Mouse (Mus musculus): Measurements from ENCODE around the gene Gipc2.
"Not testable (repeated sequence)": the region's sequence is repeated elsewhere in the genome, so short reads cannot be mapped to it uniquely, and the experiment has no call there.

Gene Gipc2

GRCm38 (mm10) chr3:152166099-152166423 is at the start of gene Gipc2:
Gene Gipc2, minus strand, starts transcription at chr3:152166230.
- no peak for DNase-seq

DNA sequence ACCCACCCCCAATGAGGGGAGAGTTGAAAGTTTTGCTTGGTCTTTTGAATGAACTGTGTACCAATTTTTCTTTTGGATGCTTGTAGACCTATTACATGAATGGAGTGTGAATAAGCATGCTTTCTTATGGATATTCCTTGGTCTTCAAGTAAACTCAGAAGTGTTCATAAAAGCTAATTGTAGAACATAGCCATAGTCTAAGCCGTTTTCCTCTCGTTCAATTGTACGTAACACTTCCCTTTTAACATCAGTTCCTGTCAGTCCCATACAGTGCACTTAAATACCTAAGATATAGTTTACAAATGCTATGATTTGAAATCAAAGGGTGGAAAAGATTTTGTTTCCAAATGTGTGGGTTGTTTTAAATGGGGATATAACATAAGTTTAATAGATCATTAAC is 47.4 kb upstream of the Gipc2 start:
- DNase-seq = no peak

DNA sequence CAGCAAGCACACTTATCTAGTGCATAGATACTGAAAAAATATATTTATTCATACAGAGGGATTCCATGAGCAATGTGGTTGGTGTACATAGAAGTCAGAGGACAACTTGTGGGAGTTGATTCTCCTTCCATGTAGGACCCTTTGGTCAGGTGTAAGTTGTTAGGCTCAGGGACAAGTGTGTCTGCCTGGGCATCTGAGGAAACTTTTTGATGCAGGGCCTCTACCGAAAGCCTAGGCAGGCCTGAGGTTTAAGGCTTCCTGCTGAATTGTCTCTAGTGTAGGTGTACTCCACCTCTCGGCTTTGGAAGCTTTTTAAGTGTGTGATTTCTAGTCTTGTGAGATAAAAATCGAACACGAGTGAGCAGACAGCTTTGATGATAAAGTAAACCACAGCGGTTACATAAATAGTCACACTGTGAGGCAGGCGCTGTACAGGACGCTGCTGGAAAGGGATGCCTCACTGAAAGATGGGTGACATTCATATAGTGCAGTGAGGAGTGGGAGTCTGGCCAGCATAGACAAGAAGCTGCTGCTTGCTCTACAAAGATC is 45.8 kb upstream of the Gipc2 start:
- no peak for DNase-seq

DNA sequence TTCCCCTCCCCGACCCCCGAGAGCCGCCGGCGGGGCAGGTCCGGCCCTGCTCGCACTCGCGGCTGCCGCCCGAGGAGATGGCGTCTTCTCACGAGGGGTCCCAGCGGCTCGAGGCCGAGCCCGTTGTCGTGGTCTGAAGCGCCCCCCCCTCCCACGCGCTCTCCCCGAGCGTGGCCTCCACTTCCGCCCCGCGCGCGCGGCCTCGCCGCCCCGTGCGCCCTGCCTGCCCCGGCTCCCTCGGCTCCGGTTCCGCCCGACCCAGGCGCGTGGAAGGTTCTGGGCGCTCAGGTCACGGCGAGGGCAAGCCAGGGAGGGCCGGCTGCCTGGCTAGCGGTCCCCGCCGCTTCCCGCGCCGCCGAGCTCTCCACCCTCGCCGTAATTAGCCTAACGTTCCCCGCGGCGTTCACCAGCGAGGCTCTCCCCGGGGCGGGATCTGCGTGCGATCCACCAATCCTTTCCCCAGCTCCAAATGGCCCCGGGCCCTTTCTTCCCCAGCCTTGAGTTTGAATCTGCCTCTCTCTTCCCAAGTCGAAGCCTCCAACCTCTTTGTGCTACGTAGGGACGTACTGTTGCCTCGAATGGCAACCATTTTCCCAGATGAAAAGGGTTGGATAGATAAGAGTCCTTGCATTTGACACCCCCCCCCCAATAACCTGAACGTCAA is 44.8 kb upstream of the Gipc2 start:
- peak; percentile 74 for DNase-seq

GRCm38 (mm10) chr3:152209967-152210634 is 44.1 kb upstream of the Gipc2 start, which contains the start of the genes Dnajb4 and Fubp1:
Gene Dnajb4, minus strand, starts transcription at chr3:152210302.
Gene Fubp1, plus strand, starts transcription at chr3:152210422.
- DNase-seq = peak; percentile 99

DNA sequence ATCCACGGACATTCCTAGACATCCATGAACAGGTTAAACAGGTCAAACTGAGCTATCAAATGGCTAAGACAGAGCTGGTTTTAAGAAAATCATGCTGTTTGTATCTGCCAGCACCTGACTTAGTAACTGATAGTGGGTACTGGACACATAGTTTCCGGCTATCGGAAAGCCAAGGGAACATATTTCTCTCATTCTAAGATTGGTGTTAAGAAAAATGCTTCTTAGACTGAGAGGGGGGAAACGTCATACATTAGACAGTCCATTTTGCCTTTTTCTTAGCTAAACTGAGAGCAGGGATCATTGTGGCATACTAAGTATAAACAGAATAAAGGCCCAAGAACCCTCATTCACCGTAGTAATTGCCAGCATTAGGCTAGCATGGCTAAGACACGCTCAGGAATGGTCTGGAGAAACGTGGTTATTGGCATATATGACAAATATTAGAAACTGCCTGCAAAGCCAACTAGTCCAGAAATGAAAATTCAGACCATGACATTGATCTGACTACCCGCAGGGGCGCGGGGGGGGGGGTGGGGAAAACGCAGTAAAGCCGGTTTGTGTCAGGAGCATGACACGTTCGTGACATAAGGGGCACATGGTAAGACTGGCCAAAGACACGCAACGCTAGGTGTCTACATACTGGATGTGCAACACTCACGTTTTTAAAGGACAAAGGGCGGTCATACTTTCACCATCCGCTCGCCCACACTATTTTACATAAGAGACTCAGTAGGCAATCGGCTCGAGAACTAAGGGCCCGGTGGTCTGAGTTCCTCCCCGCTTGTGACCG is 43.3 kb upstream of the Gipc2 start:
- no peak for DNase-seq

DNA sequence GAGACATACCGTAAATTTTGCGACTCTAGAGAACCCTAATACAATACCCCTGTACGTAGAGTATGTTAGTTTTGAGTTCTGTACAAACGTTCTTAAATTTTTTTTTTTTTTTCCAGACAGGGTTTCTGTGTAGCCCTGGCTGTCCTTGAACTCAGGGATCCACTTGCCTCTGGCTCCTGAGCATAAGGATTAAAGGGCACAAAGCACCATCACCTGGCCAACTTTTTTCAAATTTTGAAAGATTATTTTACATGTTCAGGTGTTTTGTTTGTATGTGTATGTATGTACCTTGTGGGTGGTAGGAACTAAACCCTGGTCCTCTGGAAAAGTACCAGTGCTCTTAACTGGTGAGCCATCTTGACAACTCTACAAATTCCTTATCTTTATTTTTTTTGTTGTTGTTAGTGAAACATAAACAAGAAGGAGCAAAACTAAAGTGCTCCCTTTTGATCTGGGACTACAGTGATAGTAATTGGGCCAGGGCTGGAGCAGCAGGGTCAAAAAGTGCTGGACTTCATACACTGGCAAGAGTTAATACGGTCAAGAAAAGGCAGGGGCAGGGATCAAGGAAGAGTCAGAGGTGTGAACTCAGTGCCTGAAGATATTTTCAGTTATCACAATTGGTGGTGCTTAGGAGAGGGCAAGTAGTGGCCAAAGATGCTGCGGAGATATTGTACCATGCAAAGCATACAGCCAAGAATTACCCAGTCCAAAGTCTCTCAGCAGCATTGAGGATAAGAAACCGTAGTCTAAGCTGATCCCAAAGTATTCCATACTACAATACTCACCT is 42.3 kb upstream of the Gipc2 start:
- DNase-seq = peak; percentile 22

GRCm38 (mm10) chr3:152207156-152207555 is 41.1 kb upstream of the Gipc2 start:
- no peak for DNase-seq

DNA sequence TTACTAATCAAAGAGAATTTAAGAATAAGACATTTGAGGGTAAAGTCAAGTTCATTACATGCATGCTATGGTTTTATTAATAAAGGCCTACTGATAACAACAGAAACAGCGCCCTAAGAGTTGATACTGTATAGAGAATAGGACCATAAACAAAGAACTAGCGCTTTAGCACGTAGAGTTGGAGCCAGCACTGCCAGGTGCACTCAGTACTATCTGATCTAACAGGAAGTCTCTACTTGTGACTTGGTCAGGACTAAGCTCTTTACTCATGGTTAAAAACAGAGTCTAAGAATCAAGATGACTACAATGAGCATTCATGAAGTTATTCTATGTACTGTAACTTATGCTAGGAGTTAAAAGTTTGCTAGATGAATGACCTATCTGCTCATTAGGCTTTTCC is 38.5 kb upstream of the Gipc2 start:
- DNase-seq = no peak

GRCm38 (mm10) chr3:152203996-152204395 is 38.0 kb upstream of the Gipc2 start:
- DNase-seq = no peak

DNA sequence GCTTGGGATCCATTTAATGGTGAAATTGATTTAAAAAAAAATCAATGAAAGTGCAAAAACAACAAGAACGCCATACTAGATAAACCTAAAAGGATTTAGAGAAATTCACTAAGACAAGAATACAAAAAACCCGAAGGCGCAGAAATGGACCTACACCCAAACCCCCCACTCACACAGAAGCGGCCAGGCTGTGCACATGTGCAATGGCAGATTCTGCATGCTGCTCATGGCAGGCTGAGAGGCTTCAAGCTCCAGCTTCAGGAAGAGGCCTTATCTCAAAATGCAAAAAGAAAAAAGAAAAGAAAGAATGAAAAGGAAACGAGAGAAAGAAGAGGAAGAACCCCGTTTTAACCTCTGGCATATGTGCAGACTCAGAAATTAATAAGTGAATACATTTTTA is 37.4 kb upstream of the Gipc2 start:
- DNase-seq = no peak

DNA sequence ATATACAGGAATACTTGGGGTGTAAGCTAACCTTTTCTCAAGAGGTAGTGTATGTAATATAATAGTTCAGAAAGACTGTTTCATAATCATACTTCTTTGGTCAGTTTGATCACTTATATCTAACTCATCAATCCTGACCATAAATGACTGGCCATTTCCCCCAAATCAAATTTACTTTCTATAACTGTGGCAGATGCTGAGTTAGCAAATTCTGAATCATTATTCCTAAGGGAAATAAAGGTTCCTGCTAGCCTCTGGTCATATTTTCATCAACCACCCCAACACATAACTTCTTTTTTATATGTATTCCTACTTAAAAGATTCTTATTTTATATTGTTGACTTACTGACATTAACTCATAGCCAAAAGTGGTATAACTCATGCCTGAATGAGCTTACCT is 36.9 kb upstream of the Gipc2 start:
- no peak for DNase-seq

- DNase-seq = no peak
Observed at GRCm38 (mm10) chr3:152201651-152202050, 35.6 kb upstream of the Gipc2 start.

GRCm38 (mm10) chr3:152201181-152201580 is 35.2 kb upstream of the Gipc2 start:
- no peak for DNase-seq

DNA sequence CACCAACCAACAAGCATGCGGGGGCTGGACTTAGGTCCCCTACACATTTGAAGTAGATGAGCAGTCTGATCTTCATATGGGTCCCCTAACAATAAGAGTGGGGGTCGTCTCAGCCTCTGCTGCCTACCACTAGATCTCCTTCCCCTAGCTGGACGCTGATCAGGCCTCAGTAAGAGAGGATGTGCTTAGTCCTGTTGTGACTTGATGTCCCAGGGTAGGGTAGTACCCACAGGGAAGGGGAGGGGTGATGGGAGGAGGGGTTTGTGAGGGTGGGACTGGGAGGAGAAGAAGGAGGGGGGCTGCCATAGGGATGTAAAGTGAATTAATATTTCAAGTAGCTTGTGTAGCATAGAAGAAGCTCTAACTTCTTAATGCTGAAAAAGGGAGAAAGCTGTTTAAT is 33.1 kb upstream of the Gipc2 start:
- DNase-seq = no peak

- DNase-seq = not testable (repeated sequence)
Observed at GRCm38 (mm10) chr3:152197246-152197645, 31.2 kb upstream of the Gipc2 start.

- peak; percentile 86 for DNase-seq
Observed at GRCm38 (mm10) chr3:152193635-152194097, 27.6 kb upstream of the Gipc2 start.

DNA sequence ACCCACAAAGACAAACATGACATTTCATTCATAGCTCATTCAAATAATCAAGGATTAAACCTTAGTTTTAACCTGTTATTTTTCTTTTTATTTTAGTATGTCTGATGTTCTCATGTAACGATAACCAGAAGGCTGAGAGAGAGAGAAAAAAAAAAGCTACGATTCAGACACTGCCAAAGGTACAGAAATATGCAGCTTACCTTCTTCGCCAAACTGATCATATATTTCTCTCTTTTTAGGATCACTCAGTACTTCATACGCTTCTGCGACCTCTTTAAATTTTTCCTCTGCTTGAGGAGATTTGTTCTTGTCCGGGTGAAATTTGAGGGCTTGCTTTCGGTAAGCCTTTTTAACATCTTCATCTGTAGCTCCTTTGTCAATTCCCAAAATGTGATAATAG is 27.1 kb upstream of the Gipc2 start:
- no peak for DNase-seq

- no peak for DNase-seq
Observed at GRCm38 (mm10) chr3:152192238-152192931, 26.4 kb upstream of the Gipc2 start.

- no peak for DNase-seq
Observed at GRCm38 (mm10) chr3:152191791-152192237, 25.8 kb upstream of the Gipc2 start.

DNA sequence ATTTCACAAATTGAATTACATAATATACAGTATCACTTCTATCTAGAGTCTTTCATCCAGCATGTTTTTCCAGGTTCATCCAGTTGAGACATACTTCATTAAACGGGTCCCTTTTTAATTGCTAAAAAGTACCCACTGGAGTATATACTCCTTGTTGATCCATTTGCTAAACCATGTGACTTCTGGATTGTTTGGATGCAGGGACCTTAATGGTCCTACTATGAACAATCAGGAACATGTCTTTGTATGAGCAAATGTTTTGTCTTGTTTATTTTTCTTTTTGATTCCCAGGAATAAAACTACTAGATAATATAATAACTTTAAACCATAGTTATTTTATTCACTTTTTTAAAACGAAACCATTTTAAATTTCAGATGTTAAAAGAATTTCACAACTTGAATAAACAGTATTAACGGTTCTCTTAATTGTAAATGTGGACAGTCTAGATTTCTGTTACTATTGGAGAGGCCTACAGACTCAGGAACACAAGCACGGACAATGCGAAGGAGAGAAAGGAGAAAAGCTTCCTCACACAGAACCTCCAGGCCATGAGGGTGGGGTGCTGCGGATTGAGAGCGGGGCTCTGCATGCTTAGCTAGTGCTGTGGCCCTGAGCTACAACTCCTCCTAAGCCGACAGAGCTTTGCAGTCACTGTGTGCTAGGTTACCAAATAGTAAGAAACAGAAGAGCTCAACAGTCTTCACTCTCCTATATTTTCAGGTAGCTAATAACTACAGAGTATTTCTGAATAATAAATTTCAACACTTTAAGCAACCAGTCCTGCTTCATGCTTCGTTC is 24.8 kb upstream of the Gipc2 start:
- no peak for DNase-seq
